Mouse (Mus musculus): ENCODE measurements around the gene Dusp28.
"Not testable (repeated sequence)": the region's sequence is repeated elsewhere in the genome, so short reads cannot be mapped to it uniquely, and the experiment has no call there.

The Dusp28 gene

DNA sequence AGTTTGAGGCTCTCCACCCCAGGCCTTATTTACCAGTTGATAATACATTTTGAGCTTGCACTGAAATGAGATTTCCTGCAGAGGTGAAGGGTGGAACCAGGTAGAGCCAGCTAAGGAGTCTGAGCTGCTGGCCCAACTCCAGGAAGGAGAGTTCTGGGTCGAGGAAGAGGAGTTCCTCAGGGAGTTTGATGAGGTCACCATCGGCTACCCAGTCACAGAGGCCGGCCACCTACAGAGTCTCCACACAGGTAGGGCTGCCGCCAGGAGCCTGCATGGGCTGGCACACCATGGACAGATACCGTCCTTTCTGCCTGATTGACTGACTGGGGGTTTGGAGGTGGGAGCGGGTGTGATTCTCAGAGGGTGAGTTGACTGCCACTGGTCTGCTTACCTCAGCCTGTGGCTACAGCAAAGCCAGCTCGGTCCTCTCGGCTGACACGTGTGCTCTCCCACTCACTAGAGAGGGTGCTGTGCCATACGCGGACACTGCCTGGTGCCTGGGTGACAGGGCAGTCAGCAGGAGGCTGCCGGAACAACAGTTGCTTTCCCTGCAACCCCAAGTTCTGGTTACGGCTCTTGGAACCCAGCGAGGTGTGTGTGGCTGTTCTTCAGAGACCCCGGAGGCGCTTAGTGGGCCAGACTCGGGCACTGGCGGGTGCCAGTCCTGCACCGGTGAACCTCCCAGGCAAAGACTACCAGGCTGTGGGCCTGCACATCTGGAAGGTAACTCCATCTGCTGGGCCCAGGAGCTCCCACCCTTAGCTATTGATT is 36.6 kb downstream of the Dusp28 start:
- no peak for DNase-seq (ENCODE audit: low spot score)

DNA sequence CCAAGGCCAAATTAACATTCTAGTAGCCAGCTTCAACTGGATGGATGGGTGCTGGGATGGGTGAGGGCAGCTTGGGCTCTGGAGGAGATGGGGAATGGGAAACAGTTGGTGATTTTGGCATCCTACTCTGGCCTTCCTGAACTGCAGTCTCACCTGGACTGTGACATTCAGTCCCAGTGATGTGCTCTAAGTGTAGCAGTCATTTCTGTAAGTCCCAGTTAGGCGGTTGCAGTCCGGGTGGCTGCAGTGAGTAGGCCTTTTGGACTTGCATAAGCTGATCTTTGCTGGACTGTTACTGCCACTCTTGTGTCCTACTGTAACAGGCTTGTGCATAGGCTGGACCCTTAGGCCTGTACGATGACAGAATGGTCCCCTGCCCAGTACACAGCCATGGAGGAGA is 41.2 kb downstream of the Dusp28 start:
- DNase-seq (ENCODE audit: low spot score) = no peak

DNA sequence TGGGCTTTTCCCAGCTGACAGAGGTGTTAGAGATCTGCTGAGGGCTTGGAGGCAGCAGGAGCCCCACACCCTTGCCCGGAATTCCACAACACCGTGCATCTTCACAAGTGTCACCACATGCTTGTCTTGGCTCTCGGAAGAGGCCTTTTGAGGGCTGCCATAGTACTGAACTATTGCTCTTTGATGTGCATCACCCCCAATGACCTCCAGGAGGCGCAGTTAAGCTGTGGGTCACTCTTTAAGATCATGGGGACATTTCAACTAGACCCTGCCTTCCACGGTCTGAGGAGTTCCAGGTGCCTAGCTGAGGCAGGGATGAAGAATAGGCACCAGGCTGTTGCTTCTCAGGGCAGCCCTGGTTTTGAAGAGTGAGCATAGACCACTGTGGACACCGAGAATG is 42.6 kb downstream of the Dusp28 start:
- peak; percentile 59 for DNase-seq (ENCODE audit: low spot score)

DNA sequence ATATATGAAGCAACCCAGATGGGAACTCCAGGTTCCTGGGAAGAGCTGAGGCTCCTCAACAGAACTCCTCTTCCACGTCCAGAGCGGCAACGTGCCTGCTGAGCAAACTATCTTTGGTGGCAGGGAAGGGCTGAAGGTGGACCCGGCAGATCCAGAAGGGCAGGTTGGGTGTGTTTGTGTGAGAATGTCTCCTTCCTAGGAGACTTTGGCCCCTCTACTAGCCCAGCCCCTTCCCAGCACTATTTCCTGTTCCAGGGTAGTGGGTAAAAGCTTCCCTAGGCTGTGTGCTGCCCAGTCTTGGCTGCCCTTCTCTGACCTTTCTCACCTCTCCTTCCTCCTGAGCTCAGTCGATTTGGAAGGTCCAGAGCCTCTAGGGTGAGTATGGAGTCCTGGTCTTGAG is 43.8 kb downstream of the Dusp28 start, which contains the start of gene Gpr35:
TSS of gene Gpr35 (plus strand) at position 259 of the 400 bp plus-strand sequence.
- no peak for DNase-seq (ENCODE audit: low spot score)

DNA sequence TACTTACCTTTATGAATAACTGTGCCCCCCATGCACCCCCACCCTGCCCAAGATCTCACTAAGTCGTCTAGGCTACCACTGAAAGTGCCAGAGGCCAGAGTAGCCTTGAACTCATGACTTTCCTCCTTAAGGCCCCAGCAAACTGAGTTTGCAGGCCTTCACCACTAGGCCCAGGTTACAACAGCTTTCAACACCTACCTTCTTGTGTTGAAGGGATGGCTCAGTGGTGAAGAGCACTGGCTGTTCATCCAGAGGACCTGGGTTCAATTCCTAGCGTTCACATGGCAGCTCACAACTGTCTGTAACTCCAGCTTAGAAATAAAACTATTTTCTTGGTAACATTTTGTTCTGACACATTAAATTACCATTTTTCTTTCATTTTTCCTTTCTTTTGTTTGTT is 46.9 kb downstream of the Dusp28 start:
- no peak for DNase-seq (ENCODE audit: low spot score)

DNA sequence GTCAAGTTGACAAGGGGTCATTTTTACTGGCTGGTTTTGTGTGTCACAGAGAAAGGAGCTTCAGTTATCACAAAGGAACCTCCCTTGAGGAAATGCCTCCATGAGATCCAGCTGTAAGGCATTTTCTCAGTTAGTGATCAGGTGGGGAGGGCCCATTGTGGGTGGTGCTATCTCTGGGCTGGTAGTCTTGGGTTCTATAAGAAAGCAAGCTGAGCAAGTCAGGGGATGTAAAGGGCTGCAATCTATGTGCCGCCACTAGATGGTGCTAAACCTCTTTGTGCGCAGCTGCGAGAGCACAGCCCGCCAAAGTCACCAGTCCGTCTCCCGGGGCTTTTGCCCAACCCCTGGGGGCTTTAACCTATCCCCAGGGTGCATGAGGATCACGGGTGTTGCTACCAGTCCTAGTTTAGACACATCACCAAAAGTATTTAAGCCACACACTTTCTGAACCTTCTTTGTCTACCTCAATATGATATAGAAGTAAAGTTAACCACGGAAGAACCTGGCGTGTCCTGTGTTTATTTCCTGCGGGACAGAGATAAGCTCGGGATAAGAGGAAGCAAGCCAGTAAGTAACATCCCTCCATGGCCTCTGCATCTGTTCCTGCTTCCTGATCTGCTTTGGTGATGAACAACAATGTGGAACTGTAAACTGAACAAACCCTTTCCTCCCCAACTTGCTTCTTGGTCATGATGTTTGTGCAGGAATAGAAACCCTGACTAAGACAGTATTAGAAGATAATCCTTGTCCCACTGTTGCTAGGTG is 50.0 kb downstream of the Dusp28 start:
- not testable (repeated sequence) for DNase-seq (ENCODE audit: low spot score)
